Mouse (Mus musculus): ENCODE results near the gene 1700016K19Rik. TPM values are rescaled to one million over a fixed set of nuclear protein-coding genes. Genes with fewer than 3 reads are reported as not detected.
"Not testable (repeated sequence)": the region's sequence is repeated elsewhere in the genome, so short reads cannot be mapped to it uniquely, and the experiment has no call there.

Gene 1700016K19Rik
- polyA plus RNA-seq, 1 experiment from 2014 or later: 1.3 TPM

DNA sequence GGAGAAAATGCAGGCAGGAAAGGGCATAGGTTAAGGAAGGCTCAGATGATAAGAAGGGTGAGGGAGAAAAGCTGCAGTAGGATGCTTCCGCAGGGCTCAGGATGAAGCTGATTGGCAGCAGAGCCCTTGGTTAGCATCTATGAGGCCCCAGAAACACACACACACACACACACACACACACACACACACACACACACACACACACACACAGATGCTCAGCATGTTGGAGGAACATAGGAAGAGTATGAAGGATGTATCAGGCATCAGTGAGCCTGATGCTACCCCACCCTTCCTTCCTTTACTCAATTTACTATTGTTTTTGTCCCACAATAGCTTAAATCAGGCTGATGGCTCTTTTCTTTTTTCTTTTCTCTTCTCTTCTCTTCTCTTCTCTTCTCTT lies 15.1 kb upstream of the 1700016K19Rik start:
- no peak for DNase-seq (ENCODE audit: low spot score)

DNA sequence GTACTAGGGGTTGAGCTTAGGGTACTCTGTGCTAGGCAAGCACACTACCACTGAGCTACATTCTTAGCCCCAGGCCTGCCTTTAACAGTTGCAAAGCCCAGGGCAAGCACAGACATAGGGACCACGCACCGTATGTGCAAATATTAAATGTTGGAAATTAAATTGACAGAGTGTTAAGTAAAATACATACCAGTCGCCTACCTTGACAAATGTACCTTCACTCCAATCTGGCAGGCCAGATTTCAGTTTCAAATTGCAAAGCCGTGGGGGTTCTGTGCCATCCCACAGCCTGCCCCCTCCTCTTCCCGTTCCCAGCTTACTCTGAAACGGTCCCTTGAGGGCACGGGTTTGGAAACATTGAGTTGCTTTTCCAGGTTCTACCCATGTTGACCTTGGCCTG lies 13.8 kb upstream of the 1700016K19Rik start:
- DNase-seq (ENCODE audit: low spot score): no peak

DNA sequence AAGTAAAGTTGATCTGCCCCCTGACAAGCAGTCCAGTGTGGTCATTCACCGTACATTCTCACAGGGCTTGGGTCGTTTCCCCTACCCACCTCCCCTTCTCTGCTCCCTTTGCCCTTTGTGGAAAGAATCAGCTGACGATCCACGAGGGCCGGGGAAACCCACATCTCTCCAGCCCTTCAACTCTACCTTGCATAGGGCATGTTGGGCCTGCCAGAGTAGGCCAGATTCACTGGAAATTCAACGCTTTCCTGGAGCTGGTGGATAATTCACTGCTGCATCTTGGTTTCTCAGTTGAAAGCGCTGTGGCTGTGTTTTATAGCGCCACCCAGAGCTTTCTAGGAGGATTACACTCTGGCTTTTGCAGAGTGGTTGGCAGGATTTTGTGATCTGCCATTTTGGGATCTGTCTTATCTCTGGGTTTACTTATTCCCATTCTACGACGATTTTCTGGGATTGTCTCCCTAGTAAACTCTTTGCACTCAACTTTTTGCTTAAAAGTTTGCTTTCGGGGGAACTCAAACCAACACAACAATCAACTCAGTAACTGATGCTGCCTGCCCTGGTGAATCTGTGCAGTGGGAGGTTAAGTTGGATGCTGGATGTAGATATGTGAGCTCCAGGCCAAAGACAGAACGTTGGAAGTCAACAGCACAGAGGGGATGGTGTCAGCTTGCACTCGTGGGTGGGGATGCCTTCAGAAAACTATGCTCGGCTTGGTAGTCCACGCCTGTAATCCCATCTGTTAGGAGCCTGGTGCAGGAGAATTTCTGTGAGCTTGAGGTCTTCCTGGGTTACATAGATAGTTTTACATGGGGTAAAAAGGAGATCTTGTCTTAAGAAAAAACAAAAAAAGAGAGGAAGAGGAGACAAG lies 8.5 kb upstream of the 1700016K19Rik start:
- DNase-seq (ENCODE audit: low spot score): no peak

DNA sequence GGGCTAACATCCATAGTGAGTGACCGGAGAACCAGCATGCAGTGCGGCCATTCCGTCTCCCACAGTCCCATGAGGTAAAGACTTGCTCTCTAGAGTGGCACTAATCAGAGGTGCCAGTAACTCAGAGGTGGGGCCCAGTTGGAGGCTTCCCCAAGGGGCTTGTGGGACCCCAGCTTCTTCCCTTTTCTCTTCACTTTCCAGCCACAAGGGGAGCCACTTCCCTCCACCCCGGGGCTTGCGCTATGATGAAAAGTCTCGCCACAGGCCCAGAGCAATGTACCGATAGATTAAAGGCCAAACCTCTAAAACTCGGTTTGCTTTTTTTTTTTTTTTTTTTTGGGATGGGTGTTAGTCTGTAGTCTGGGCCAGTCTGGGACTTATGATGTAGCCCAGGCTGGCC lies 7.8 kb upstream of the 1700016K19Rik start:
- DNase-seq (ENCODE audit: low spot score): peak; percentile 43

DNA sequence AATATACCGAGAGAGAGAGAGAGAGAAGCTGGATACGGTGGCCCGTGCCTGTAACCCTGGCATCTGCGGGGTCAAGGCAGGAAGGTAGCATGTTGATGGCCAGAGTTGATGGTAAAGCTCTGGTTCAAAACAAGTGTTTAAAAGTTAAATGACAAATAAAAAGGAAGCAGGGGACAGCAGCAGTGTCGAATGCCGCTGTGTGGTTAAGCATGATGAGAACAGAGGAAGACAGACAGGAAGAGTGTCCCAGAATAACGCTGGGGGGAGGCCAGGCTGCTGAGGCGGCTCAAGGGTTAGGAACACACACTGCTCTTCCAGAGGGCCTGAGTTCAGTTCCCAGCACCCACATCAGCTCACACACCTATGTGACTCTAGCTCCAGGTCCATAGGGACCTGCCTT lies 7.2 kb upstream of the 1700016K19Rik start:
- DNase-seq (ENCODE audit: low spot score): peak; percentile 27

DNA sequence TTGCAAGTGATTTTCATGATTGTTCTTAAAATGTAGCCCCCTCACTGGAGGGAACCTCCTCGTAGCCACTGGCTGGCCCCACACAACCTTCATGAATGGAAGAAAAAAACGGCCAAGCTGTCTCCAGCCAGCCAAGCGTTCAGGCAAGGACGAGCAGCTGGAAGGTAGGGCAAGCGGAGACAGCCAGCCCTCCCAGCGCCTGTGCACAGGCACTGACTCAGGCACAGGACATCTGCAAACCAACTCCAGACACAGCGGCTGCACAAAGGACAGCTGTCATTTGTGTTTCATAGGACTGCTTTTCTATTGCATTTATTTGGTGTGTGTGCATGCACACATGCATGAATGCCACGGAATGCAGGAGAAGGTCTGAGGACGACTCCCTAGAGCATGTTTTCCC lies 5.4 kb upstream of the 1700016K19Rik start:
- no peak for DNase-seq (ENCODE audit: low spot score)

DNA sequence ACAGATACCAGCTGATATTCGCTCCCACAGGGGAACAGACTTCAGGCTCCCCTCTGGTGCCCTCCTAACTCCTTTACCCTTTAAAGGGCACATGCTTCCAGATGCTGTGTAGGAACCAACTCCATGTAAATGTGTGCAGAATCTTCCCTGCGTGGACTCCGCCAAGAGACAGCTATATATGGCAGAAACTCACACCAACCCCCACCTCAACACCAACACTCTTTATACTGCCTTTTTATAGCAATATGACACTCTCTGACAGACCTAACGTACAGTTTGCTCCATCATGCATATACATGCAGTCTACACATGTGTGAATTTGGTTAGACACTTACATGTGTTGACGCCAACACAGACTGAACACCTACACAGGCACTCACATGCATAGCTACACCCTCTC lies 989 bp downstream of the 1700016K19Rik start:
- no peak for DNase-seq (ENCODE audit: low spot score)

DNA sequence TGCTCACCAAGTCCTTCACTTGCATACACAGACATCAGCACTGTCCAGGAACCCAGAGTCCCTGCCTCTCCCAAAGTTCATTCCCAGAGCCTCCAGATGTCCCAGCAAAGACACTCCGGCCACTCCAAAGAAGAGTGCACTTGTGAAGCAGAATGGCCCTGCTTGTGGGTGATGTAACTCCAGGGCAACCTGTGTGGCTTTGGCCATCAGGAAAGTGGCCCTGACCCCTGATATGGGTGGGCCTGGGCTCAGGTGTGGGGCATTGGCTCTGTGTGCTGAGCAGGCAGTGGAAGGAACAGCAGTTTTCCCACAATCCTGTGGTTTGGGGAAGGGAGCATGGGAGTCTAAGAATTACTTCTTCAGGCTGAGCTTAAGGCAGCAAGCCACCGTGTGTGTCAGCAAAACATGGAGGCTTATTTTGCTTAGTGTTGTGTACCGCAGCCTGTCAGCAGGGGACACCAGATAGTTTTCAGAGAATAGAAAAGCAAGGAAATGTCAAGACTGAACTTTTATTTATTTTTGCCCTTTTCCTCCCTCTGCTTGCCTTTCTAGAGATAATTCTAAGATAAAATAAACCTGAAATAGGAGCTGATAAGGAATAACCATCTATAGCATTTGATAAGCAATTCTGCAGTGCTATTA lies 1.6 kb downstream of the 1700016K19Rik start:
- DNase-seq (ENCODE audit: low spot score): no peak

DNA sequence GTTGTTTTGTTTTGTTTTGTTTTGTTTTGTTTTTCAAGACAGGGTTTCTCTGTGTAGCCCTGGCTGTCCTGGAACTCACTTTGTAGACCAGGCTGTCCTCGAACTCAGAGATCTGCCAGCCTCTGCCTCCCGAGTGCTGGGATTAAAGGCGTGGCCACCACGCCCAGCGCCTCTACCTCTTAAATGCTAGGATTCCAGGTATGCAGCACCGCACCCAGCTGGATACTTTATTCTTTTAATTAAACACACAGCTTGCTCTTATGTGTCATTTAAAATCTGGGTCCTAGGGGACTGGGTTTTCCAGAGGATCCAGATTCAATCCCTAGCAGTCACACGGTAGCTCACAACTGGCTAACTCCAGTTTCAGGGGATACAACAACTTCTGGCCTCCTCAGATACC lies 4.6 kb downstream of the 1700016K19Rik start:
- DNase-seq (ENCODE audit: low spot score): not testable (repeated sequence)

DNA sequence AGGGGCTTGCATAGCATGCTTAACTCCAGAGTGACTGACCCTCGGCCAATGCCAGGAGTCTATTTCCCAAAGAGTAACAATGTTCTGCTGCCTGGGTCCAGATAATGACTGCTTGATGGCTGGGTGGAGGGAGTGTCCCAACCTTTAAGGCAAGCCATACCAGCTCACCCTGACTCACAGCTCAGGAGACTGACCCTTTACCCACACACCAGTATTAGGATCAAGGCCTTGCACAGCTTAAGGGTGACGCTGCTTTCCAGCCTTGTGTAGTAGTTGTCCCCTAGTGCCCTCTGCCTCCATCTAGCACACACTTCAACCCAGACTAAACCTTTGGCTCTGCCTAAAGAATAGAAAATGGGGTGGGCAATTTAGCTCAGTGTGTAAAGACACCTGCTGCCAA lies 8.4 kb downstream of the 1700016K19Rik start:
- no peak for DNase-seq (ENCODE audit: low spot score)

DNA sequence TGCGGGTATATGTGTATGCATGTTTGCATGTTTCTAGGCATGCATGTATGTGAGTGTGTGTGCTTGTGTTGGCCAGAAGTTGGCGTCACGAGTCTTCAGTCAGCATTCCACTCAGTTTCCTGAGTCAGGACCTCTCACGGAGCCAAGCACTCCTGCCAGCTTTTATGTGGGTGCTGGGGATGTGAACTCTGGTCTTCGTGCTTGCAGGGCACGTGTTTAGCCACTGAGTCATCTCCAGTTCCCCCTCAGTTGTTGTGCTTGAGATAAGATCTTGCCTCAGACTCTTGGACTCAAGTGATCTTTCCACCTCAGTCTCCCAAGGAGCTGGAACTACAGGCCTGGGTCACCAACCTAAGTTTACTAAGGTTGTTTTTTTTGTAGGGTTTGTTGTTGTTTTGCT lies 9.4 kb downstream of the 1700016K19Rik start:
- DNase-seq (ENCODE audit: low spot score): no peak

DNA sequence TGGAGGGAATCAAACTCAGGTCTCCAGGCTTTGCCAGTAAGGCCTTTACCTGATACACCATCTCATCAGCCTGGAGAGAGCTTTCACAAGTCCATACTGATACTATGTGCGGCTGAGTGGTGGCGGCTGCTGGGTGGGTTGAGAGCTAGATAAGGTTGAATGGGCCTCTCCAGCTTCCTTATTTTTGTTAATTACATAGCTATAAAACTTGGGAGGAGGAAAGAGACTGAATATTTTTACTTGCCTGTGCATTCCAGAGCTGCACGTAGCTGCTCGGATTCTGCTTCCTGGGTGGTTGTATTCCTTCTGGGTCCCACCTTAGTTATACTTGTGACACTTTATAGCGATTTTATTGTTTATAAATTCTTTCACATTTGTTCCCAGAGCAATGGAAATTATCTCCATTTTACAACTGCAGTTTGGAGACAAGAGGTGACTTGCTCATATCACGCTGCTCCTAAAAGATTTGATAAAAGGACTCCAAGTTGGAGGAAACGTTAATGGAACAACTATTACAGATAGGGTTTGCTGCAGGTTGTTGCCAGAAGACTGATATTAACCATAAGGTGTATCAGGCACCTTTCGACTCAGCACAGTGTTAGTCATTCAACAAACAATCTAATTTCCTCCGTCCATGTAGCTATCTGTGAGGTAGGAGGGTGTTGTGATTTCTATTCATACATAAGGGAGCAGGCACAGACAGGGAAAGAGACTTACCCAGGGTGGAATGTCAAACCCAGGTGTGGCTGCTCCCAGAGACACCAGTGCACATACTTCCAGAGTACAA lies 11.3 kb downstream of the 1700016K19Rik start:
- DNase-seq (ENCODE audit: low spot score): no peak

DNA sequence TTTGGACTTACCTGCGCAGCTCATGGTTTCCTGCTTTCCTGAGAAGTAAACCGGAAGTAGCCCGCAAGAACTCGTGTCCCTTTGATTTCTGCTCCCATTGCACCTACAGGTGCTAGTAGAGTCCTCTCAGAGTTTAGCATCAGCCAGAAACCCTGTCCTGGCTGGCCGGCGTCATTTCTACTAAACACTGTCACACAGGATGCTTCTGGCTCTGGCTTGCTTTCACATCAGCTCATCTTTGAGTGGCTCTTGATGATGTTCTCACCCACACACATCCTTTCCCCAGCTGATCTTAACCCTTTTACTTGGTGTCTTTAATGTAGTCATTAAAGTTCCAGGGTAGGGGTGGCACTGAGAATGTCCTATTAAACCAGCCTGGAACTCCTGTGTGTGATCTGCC lies 15.5 kb downstream of the 1700016K19Rik start:
- no peak for DNase-seq (ENCODE audit: low spot score)

DNA sequence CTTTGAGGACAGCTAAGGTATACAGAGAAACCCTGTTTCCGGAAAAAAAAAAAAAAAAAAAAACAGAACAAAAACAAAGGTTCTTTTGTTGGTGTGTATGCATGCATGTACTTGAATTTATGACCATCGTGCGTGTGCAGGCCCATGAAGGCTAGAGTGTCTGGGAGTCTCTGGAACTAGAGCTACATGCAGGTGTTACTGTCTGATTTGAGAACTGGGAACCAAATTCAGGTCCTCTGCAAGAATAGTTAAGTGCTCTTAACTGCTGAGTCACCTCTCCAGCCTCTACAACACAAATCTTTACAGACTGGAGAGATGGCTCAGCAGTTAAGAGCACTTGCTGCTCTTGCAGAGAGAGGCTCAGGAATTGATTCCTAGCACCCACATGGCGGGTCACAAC lies 16.1 kb downstream of the 1700016K19Rik start:
- DNase-seq (ENCODE audit: low spot score): no peak

DNA sequence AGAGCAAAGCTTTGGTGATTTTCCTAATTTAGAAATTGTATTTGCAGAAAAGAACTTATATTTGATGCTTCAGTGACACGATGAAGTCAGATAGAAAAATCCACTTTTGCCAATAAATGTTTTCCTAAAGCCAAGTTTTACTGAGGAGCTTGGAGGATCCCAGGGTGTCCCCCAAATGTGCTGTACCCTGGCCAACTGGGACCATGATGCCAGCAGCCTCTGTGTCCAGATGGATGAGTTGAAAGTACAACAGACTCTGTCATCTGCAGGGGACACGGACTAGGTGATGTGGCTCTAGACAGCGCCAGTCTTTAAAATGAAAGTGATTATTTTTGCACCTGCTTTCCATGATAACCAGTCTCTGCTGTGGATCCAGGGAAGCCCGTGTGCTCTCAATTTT lies 20.2 kb downstream of the 1700016K19Rik start:
- DNase-seq (ENCODE audit: low spot score): no peak

DNA sequence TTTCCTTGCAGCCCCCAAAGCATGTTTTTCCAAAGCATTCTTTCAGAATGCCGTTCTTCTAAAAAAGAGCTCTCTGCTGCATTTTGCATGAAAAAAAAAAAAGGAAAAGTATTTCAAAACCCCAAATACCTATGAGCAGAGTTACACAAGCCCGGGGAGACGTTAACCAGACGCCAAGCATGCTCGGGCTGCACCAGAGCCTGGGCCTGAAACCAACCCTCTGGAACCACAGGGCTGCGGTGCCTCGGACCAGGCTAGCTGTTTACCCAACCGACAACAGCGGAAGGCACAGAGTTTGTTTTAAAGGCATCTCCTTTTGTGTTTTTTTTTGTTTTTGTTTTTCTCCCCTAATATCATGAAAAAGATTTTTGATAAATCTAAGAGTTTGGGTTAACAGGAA lies 21.2 kb downstream of the 1700016K19Rik start:
- DNase-seq (ENCODE audit: low spot score): no peak

DNA sequence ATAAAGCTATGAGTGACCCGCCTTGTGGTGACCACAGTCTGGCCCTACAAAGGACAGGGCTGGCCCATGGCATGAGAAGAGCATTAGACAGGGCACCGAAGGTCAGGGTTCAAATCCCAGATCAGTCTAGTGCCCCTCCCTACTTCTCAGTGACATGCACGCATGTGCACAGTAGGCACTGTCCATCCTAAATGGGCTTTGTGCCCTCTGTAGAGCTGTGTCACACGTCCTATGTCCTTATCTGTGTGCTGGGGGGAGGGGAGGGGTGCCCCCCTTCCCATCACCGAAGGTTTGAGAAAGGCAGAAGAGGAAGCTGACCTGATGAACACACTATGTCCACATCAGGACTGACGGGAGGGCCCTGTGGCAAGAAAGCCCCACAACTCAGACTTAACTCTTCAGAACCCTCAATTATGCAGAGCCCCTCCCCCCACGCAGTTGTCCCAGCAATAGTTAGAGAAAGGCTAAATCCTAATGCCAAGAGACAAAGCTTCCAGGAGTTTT lies 25.4 kb downstream of the 1700016K19Rik start:
- no peak for DNase-seq (ENCODE audit: low spot score)

DNA sequence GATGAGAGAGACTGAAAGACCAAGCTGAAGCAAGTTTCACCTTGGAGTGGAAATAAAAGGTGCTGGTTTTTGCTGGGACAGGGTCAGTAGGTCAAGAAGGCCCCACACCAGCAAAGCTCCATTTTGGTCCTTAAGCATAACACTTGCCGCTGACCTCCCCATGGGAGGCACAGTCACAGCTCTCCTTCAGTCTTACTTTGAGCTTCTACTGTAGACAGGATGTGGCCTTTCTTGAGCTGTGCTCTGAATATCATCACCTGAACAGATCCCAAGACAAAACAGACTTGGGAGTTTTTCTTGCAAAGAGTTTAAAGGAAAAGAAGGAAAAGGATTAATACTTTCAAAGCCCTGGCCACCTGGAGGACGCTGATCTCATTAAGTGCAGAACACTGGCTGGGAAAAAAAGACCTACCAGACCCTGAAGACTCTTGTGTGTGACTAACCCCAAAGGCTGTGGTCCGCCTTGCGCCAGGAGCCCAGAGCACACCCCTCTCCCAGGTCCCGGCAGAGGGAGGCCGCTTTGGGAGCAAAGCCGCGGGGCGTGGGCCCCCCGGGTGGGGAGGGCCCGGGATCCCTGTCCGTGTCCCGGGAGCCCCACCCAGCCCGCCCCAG lies 26.9 kb downstream of the 1700016K19Rik start:
- peak; percentile 22 for DNase-seq (ENCODE audit: low spot score)

DNA sequence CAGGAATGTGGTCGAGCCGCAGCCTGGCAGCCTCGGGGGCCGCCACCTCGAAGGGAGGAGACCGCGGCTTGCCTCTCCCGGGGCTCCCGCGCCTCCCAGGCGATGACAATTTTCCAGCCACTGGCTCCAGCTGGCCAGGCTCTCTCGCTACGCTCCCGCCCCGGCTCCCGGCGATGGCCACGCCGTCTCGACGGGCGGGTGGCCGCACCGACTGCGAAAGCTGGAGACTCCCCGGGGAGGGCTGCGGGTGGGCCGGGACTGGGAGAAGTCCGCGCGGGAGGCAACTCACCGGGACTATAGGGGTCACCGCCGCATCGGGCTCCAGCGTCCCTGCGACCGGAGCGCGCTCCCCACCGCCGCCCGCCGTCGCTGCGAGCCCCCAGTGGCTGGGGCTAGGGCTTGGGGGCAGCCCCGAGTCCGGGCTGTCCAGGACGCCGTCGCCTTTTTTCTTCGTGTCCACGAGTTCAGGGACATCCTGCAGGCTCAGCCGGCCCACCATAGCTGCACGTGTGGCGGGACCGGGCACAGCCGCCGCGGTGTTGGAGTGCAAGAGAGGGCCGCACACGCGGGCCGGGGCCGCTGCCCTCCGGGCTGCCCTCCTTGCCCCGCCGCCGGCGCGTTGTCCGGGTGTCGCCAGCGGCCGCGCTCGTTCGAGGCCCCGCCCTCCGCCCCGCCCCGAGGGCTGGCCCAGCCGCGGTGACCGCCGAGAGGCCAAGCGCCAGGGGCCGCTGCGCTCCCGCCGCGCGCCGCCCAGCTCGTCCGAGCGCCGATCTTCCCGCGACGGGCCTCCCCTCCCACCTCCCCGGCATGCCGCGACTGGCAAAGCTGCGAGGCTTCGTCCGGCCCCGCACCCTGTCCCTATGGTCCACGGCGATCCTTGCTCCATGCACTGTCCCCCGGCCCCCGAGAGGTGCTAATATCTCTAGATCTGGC lies 27.7 kb downstream of the 1700016K19Rik start, which contains the start of gene Rflnb:
Rflnb (minus strand) TSS at position 644 of the 933 bp plus-strand sequence.
- no peak for DNase-seq (ENCODE audit: low spot score)

DNA sequence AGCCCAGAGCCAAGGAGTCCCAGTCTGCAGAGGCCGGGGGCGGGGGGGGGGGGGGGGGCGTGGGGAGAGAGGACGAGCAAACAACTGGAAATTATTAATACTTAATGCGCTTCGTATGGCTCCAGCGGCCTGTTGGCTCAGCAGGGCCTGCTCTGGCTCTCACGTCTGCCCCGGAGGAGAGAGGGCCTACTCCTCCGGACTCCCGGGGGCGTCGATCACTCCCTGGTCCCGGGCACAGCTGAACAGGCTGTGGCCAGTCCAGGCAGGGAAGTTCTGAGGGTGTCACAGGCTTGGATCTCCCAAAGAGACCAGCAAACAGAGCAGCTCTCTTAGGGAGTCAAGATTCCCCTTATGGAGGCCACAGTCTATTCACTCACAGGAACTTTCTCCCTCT lies 28.4 kb downstream of the 1700016K19Rik start:
- no peak for DNase-seq (ENCODE audit: low spot score)

Data from thymus, postnatal 0 days (tissue).